Mouse (Mus musculus) spleen, postnatal 4 days (tissue): ENCODE data around the gene Rnf185.

Source experiments
- DNase-seq, 2 experiments: peaks; one replicate each; pipeline ENCODE4 v3.0.0; 2022; ENCODE audit warnings: low spot score in 2 of 2

Gene Rnf185

DNA sequence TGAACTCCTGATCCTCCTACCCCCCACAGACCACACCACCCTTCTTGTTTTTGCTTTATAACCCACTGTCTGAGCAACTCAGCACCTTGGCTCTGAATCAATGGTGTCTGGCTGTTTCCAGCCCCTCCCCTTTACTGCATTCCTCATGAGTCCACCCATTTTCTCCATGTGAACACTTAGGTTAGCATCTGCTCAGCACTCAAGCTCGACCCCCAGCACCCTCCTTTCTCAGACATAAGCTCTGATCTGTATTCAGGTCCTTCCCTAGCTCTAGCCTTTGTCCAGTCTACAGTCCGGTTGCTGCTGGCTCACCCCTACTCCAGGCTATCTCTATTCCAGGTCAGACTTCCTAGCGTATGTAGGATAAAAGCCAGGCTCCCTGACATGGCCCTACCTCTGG lies 56.1 kb downstream of the Rnf185 start:
- no peak for DNase-seq

- no peak for DNase-seq
Observed at GRCm38 (mm10) chr11:3394520-3394919, 57.6 kb downstream of the Rnf185 start.

GRCm38 (mm10) chr11:3392526-3392925 lies 59.6 kb downstream of the Rnf185 start:
- DNase-seq, result no peak

- DNase-seq, result no peak
Observed at GRCm38 (mm10) chr11:3390789-3391188, 61.4 kb downstream of the Rnf185 start.

DNA sequence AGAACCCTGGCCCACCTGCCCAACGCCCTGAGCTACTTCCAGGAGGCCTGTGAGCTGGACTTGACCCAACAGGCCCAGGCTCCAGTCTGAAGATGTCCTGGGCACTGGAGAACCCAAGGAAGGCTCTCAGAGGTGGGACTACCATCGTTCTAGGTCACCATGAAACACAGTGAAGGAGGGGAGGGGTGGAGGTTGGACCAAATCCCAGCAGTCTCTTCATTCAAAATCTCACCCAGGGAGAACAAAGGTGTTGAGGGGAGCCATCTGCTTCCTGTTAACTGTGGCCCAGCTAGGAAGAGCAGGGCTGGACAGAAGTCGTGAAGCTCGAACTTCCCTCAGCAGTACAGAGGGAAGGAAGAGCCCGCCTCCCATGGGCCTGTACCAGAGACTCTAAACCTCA lies 62.2 kb downstream of the Rnf185 start:
- DNase-seq, result no peak

- DNase-seq, result no peak
Observed at GRCm38 (mm10) chr11:3387482-3388196, 64.5 kb downstream of the Rnf185 start.

- DNase-seq, result peak; percentile 81 to 92
Observed at GRCm38 (mm10) chr11:3386941-3387368, 65.2 kb downstream of the Rnf185 start.

DNA sequence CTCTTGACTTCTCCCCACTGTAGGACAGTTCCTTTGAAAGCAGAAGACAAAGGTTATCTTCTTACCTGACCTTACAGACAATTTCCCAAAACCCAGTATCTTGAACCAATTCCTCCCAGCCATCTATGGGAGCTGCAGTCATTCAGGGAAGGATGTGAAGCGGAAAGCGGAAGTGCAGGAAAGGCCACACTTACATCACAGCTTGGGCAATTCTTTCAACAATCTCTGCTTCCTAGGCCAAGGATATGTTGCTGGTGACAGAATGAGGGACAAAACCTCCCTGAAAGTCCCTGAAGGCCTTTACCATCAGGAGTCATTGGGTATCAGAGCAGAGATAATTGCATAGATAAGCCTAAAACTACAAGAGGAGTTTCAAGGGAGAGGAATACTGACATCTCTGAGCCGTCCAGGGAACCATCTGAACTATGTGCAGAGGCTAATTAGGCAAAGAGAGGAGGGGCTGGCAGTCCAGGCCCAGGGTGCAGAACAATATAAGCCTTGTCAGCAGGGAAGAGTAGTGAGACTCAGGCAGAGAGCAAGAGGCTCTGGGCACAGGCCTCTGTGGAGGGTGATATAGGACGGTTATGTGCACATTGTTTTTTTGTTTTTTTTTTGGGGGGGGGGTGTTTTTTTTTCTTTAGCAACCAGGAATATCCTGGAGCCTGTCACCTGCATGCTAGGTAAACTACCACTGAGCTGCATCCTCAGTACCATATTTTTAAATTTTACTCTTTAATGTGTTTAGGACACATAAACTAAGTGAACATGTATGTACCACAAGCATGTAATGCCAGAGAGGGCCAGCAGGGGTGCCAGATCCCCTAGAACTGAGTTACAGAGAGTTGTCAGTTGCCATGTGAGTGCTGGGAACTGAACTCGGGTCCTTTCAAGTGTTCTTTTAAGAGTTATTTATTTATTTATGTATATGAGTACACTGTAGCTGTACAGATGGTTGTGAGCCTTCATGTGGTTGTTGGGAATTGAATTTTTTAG lies 69.3 kb downstream of the Rnf185 start:
- no peak for DNase-seq

DNA sequence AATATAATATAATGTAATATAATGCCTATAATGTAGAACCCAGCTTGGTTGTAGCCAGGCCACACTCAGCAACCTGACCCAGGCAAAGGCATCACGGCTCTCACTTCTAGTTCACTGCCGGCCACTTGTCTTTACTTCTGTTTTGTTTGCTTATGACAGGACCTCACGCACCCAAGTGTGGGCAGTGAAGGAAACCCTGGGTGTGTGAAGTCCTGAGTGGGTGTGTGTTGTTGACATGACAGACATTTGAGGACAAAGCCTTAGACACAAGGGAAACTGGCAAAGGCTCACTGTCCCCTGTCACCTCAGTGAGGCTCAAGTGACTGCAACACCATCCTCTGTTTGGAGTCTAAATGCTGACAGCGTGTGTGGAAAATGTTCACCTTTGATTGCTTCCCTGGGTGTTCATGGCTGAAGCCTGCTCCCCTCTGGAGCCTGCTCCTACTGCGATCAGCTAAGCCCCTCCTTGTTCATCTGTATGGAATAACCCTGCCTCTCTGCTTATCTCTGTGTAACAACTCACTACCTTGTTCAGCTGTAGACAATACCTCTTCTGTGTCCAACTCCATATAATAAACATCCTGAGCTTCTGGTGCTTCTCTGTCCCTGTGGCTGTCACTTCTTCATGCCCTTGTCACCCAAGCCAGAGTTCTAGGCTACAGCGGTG lies 70.9 kb downstream of the Rnf185 start:
- no peak for DNase-seq

GRCm38 (mm10) chr11:3379427-3379826 lies 72.7 kb downstream of the Rnf185 start:
- no peak for DNase-seq

DNA sequence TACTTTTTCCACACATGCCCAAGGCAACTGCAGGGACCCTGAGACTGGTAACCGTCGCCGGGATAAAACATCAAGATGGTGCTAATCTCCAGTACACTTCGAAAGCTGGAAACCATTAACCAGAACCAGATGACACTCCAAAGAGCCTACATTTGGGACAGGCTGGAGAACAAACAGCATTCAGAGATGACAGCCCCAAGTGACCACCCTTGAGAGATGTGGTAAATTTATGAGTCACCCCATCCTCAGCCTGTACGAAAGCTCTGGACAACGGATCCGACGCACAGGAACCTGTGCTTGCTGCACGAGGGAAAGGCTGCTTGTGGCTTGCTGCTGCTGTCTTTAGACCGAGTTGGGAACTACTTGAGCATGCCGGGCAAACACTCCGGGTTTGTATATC lies 77.4 kb downstream of the Rnf185 start:
- DNase-seq, result no peak

- no peak for DNase-seq
Observed at GRCm38 (mm10) chr11:3374293-3374645, 77.9 kb downstream of the Rnf185 start.

- DNase-seq, result no peak
Observed at GRCm38 (mm10) chr11:3373591-3374292, 78.4 kb downstream of the Rnf185 start.

GRCm38 (mm10) chr11:3371599-3372295 lies 80.4 kb downstream of the Rnf185 start:
- DNase-seq, result no peak

DNA sequence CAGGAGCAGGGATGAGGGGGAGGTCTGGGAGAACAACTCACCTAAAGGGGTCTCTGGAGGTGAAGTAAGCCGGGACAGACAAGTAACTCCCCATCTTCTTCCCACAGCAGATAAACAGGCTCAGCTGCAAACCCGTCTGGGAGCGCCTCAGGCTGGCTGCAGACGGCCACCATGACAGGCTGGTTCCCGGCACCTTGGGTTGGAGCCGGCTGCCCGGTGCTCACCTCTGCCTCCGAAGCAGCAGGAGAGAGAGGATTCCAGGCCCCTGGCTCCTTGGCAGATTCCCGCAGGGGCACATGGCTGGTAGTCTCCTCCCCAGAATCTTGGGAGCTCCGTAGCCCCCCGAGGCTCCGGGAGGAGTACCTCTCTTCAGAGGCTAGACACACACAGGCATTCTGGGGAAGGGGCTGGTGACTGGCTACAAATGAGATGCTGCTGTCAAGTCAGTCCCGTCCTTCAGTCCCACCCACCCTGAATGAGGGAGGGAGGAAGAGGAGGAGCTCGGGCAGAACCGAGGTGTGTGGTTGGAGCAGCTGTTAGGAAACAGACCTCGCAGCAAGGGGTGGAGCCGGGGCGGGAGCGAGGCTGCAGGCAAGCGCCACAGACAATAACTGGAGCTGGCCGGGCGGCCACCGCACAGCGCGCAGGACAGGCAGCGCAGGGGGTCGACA lies 81.1 kb downstream of the Rnf185 start:
- DNase-seq, result peak; percentile 56 to 80

DNA sequence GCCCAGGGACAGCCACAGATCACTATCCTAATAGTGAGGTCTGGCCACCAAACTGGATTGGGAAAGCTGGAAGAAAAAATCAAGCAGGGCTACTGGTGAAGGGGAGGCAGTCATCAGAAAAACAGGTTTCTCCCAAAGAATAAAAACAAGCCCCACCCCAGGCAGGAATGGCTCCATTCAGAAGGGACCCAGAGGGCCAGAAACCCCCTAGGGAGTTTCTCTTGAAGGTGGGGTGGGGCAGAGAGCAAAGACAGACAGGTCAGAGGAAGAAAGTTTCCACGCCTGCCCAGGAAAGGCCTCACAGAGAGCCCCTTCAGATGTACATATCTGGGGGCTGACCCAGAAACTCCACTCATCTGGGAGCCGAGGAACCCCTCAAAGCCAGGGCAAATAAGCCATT lies 82.0 kb downstream of the Rnf185 start:
- DNase-seq, result no peak

GRCm38 (mm10) chr11:3369449-3369848 lies 82.7 kb downstream of the Rnf185 start:
- no peak for DNase-seq

DNA sequence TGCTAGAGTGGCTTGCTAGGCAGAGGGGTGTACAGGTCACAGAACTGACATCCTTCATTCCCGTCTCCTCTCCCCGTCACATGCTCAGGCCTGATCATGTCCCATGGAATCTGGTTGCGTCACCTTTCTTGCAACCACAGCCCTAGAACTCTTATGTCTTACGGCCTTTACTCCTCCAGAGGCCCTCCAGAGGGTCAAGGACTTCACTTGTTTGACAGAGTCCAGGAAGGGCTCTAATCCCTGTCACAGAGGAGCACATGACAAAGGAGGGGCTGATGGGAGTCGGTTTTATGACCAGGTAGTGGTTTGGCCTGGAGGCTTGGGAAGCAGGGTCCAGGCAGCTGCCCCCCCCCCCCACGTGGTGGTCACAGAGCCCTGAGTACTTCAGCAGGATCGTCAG lies 83.2 kb downstream of the Rnf185 start:
- DNase-seq, result no peak

DNA sequence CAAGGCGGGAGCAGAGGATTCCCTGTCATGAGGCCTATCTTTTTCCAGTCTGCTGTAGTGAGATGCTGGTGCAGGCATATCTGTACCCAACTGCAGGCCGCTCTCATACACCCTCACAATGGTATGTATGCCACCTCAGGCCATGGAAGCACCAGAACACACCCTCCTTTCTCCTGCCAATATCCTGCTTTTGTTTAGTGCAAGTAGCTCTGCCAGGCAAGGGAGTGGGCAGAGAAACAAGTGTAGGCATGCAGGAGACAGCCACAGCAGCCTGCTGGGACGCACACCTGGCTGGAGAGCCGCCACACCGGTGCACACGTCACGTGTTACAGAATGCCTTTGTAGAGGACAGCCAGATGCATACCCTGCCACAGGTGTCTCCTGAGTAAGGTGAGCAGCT lies 85.8 kb downstream of the Rnf185 start:
- DNase-seq, result no peak
